Mouse (Mus musculus) neural tube, embryonic 13.5 days (tissue): ENCODE results near the gene Tbx15. TPM values are rescaled to one million over a fixed set of nuclear protein-coding genes. Genes with fewer than 3 reads are reported as not detected.

Experiments
- ATAC-seq: fragments of 200-750 bp; cut with Nextera tagmentation; 2 replicates; pipeline ENCODE4 v1.8.0; 2017; ENCODE audit warnings: low read depth, mild to moderate bottlenecking, moderate TSS enrichment, moderate library complexity
- H3K27ac ChIP-seq: fragments of 300-500 bp; sonication (generic); replicated peaks from 2 replicates; pipeline ENCODE4 v1.5.1; 2015; ENCODE audit warnings: moderate library complexity, mild to moderate bottlenecking, inconsistent platforms
- H3K27me3 ChIP-seq: fragments of 300-500 bp; sonication (generic); 2 replicates; pipeline ENCODE4 v1.6.1; 2015; ENCODE audit warnings: mild to moderate bottlenecking, inconsistent platforms
- H3K36me3 ChIP-seq: fragments of 300-500 bp; sonication (generic); 2 replicates; pipeline ENCODE4 v1.6.1; 2015; ENCODE audit warnings: mild to moderate bottlenecking, inconsistent platforms
- H3K4me1 ChIP-seq: fragments of 300-500 bp; sonication (generic); replicated peaks from 2 replicates; pipeline ENCODE4 v1.6.1; 2015; ENCODE audit warnings: inconsistent platforms
- H3K4me2 ChIP-seq: fragments of 300-500 bp; sonication (generic); 2 replicates; pipeline ENCODE4 v1.6.1; 2015; ENCODE audit warnings: inconsistent platforms, mild to moderate bottlenecking, moderate library complexity
- H3K4me3 ChIP-seq: fragments of 300-500 bp; sonication (generic); 2 replicates; pipeline ENCODE4 v1.5.1; 2015; ENCODE audit warnings: mild to moderate bottlenecking, inconsistent platforms
- H3K9ac ChIP-seq: fragments of 300-500 bp; sonication (generic); 2 replicates; pipeline ENCODE4 v1.6.1; 2015; ENCODE audit warnings: moderate library complexity, mild to moderate bottlenecking, inconsistent platforms
- H3K9me3 ChIP-seq: fragments of 300-500 bp; sonication (generic); 2 replicates; pipeline ENCODE4 v1.6.1; 2016; ENCODE audit warnings: inconsistent platforms
- WGBS: fragments of 180-500 bp; shearing (Covaris S2); methylation state at CpG from one replicate; pipeline ENCODE4 v1.1.7; 2015; 5-methylcytosine and 5-hydroxymethylcytosine counted together
- polyA plus RNA-seq: library from polyadenylated mRNA; unstranded; fragments of >200 nt; fragmentation: Nextera tagmentation; extraction: Ambion mirVana; gene quantifications from 2 replicates; pipeline ENCODE4 v1.2.1, GENCODE M21; 2015

Gene Tbx15
- polyA plus RNA-seq, 1 experiment from 2014 or later, result 0.32 TPM

- 2% methylated on average over 18 of the region's 18 CpGs for WGBS
- H3K27me3 ChIP-seq, result peaks cover 98% of the 10 kb centered on the region
Measured at GRCm38 (mm10) chr3:99261371-99261791, 21.2 kb downstream of the Tbx15 start.

GRCm38 (mm10) chr3:99261986-99262385, 21.8 kb downstream of the Tbx15 start:
- Histone ChIP-seq H3K4me1 (no peaks in the 10 kb centered on the region), H3K9me3 (no peaks in the 10 kb centered on the region), H3K27me3 (peaks cover 98% of the 10 kb centered on the region), H3K27ac (no peak overlapping the region), H3K9ac (no peak overlapping the region), H3K36me3 (no peaks in the 10 kb centered on the region), H3K4me3 (no peak overlapping the region), H3K4me2 (no peak overlapping the region)
- 3% methylated on average over 2 of the region's 2 CpGs for WGBS
- ATAC-seq, result no peak

More at GRCm38 (mm10) chr3:99261371-99261791, 21.2 kb downstream of the Tbx15 start:
- H3K4me2 ChIP-seq, result no peak overlapping the region
- H3K27ac ChIP-seq, result no peak overlapping the region
- no peaks in the 10 kb centered on the region for H3K36me3 ChIP-seq
- H3K4me1 ChIP-seq, result no peaks in the 10 kb centered on the region
- H3K4me3 ChIP-seq, result no peak overlapping the region
- H3K9ac ChIP-seq, result no peak overlapping the region
- no peak for ATAC-seq
- H3K9me3 ChIP-seq, result no peaks in the 10 kb centered on the region

DNA sequence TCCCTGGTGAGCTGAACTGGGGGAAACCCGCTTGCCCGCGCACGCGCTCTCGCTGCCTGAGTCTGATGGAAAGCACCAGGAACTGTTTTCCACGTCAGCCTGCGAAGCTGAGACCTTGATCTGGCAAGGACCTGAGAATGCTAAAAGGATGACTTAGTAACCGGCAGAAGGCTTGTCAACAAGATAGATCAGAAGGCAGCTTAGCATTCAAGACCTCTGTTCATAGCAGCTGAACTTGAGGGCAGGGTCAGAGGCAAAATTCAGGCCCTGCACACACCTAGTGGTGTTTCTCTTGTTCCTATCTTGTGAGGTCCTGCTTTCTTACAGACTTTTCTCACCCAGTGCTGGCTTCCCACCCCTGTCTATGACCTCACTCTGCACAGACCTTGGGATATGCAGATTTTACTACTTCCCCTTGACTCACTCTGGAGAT, 23.3 kb downstream of the Tbx15 start:
- H3K4me1 ChIP-seq, result no peaks in the 10 kb centered on the region
- no peaks in the 10 kb centered on the region for H3K9me3 ChIP-seq
- ATAC-seq, result no peak
- H3K9ac ChIP-seq, result no peak overlapping the region
- WGBS, result 9% methylated on average over 9 of the region's 9 CpGs
- H3K36me3 ChIP-seq, result no peaks in the 10 kb centered on the region
- H3K27me3 ChIP-seq, result peaks cover 88% of the 10 kb centered on the region
- no peak overlapping the region for H3K4me2 ChIP-seq
- no peak overlapping the region for H3K27ac ChIP-seq
- H3K4me3 ChIP-seq, result no peak overlapping the region

DNA sequence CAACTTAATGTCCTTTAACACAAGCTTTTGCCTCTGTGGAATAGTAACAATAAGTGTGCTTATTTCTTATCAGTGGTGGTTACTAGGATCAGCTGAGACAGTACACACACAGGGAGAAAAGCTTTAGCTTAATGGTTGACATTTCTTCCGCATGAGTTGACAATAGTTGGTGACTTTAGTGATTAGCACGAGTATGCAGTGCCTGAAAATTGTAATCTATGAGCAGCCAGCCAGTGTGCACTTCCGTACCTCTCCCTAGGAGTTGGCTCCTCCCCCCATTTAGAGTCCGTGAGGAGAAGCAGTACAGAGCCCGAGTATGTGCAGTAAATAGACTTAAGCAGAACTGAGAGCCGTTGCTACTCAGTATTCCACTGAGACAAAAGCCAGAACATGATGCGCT, 24.5 kb downstream of the Tbx15 start:
- Histone ChIP-seq H3K4me1 (no peaks in the 10 kb centered on the region), H3K9me3 (no peaks in the 10 kb centered on the region), H3K36me3 (no peaks in the 10 kb centered on the region), H3K9ac (no peak overlapping the region), H3K4me2 (no peak overlapping the region), H3K27me3 (peaks cover 76% of the 10 kb centered on the region), H3K27ac (no peak overlapping the region), H3K4me3 (no peak overlapping the region)
- WGBS, result 22% methylated on average over 7 of the region's 7 CpGs
- no peak; the same call in 1 of the 2 replicates for ATAC-seq

DNA sequence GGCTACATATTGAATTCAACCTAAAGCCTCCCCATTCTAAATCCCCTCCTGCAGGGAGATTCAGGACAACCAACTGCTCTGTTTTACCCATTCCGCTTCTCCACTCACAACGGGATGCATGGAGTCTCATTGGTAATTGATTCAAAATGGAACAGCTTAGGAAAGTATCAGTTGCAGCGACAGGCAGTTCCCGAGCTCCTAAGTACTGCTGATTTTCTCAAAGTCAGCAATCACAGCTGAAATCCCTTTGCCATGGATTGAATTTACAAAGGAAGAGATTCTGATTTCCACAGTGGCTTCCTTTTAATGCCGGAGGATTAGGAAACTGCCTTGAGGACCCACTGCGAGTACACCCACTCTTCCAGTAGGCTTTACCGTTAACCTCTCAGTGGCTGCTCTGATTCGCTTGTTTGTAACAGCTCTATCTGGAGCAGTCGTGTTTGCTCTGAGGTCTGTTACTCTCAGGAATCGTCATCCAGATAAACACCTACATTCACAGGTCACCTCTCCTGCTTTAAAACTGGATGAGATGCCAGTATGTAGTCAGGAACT, 26.6 kb downstream of the Tbx15 start:
- WGBS, result 61% methylated on average over 10 of the region's 10 CpGs
- no peak for ATAC-seq
- H3K36me3 ChIP-seq, result no peaks in the 10 kb centered on the region
- H3K4me2 ChIP-seq, result no peak overlapping the region
- H3K9ac ChIP-seq, result no peak overlapping the region
- no peak overlapping the region for H3K27ac ChIP-seq
- H3K9me3 ChIP-seq, result no peaks in the 10 kb centered on the region
- H3K4me1 ChIP-seq, result no peaks in the 10 kb centered on the region
- no peak overlapping the region for H3K4me3 ChIP-seq
- peaks cover 56% of the 10 kb centered on the region for H3K27me3 ChIP-seq

GRCm38 (mm10) chr3:99277973-99278580, 37.9 kb downstream of the Tbx15 start:
- H3K4me1 ChIP-seq, result no peaks in the 10 kb centered on the region
- H3K36me3 ChIP-seq, result no peaks in the 10 kb centered on the region
- 45% methylated on average over 12 of the region's 12 CpGs for WGBS
- no peak overlapping the region for H3K27ac ChIP-seq
- H3K9ac ChIP-seq, result no peak overlapping the region
- H3K9me3 ChIP-seq, result no peaks in the 10 kb centered on the region
- no peak overlapping the region for H3K4me3 ChIP-seq
- H3K27me3 ChIP-seq, result no peaks in the 10 kb centered on the region
- no peak for ATAC-seq
- no peak overlapping the region for H3K4me2 ChIP-seq

DNA sequence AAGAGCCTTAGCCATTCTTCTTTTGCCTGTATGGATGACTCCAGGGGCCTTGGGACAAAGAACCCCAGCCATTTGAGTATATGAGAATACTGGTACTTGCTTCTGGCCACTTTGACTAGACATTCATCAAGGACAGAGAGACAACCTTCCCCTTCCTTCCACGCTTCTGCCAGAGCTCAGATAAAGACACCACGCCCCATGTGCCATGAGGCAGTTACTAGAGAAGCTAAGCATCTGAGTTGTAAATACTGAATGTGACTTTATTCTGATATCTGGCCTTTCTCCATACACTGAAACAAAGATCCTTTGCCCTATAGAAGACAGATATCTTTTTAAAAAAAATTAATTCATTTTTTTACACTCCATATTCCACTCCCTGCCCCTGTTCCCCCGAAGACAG, 39.5 kb downstream of the Tbx15 start:
- Histone ChIP-seq H3K36me3 (no peaks in the 10 kb centered on the region), H3K27ac (no peak overlapping the region), H3K4me1 (no peaks in the 10 kb centered on the region), H3K4me3 (no peak overlapping the region), H3K9ac (no peak overlapping the region), H3K9me3 (no peaks in the 10 kb centered on the region), H3K27me3 (no peaks in the 10 kb centered on the region), H3K4me2 (no peak overlapping the region)
- ATAC-seq, result no peak
- WGBS, result 85% methylated on average over 3 of the region's 3 CpGs

DNA sequence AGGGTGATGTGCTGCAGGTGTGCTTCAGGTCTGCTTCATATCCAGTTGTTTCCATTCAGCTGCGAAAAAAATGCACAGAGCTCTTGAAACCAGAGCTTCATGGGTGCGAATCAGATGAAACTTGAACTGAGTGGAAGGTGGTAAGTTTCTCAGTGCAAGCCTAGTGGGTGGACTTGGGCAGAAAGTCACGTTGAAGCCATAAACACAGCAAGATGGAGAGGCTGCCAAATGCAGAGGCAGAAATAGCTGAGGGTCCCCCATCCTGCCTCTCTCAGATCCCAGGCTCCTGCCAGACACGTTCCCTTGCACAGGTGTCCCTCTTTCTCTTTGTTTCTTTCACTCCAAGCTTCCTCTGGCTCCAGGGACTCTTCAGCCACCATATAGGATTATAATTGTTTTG, 41.3 kb downstream of the Tbx15 start:
- 68% methylated on average over 4 of the region's 4 CpGs for WGBS
- no peak overlapping the region for H3K27ac ChIP-seq
- no peak for ATAC-seq

DNA sequence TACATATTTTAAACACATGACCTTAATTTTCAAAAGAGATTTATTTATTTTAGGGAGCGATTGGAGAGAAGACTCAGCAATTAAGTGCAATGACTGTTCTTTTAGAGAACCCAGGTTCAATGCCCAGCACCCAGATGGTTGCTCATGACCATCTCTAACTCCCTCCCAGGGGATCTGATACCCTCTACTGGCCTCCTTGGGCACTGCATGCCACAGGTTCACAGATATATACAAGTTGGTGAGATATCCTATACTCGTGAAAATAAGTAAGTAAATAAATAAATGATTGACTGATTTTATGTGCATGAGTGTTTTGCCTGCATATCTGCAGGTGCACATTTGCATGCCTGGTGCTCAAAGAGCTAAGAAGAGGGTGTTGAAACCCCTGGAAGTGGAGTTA, 48.1 kb downstream of the Tbx15 start:
- Histone ChIP-seq H3K4me2 (no peak overlapping the region), H3K27ac (no peak overlapping the region), H3K4me3 (no peak overlapping the region), H3K4me1 (no peaks in the 10 kb centered on the region; the same call in 1 of the 2 replicates), H3K36me3 (no peaks in the 10 kb centered on the region), H3K9me3 (no peaks in the 10 kb centered on the region), H3K9ac (no peak overlapping the region), H3K27me3 (no peaks in the 10 kb centered on the region)
- ATAC-seq, result no peak
- 57% methylated on average over 2 of the region's 2 CpGs for WGBS

More for the DNA sequence above, 41.3 kb downstream of the Tbx15 start:
- Histone ChIP-seq H3K36me3 (no peaks in the 10 kb centered on the region), H3K27me3 (no peaks in the 10 kb centered on the region), H3K4me3 (no peak overlapping the region), H3K9ac (no peak overlapping the region), H3K4me1 (no peaks in the 10 kb centered on the region), H3K4me2 (no peak overlapping the region), H3K9me3 (no peaks in the 10 kb centered on the region)

- ATAC-seq, result peak; percentile 77
- no peak overlapping the region for H3K9ac ChIP-seq
- WGBS, result 28% methylated on average over 6 of the region's 6 CpGs
Measured at GRCm38 (mm10) chr3:99290064-99290702, 50.0 kb downstream of the Tbx15 start.

GRCm38 (mm10) chr3:99290878-99291277, 50.7 kb downstream of the Tbx15 start:
- Histone ChIP-seq H3K9me3 (no peaks in the 10 kb centered on the region), H3K4me1 (no peaks in the 10 kb centered on the region; the same call in 1 of the 2 replicates), H3K27me3 (no peaks in the 10 kb centered on the region), H3K4me2 (no peak overlapping the region), H3K36me3 (no peaks in the 10 kb centered on the region), H3K4me3 (no peak overlapping the region), H3K27ac (no peak overlapping the region), H3K9ac (no peak overlapping the region)
- 86% methylated on average over 2 of the region's 2 CpGs for WGBS
- no peak for ATAC-seq

More at GRCm38 (mm10) chr3:99290064-99290702, 50.0 kb downstream of the Tbx15 start:
- H3K4me1 ChIP-seq, result no peaks in the 10 kb centered on the region; the same call in 1 of the 2 replicates
- no peaks in the 10 kb centered on the region for H3K9me3 ChIP-seq
- H3K4me2 ChIP-seq, result no peak overlapping the region
- H3K4me3 ChIP-seq, result no peak overlapping the region
- no peaks in the 10 kb centered on the region for H3K36me3 ChIP-seq
- no peak overlapping the region for H3K27ac ChIP-seq
- no peaks in the 10 kb centered on the region for H3K27me3 ChIP-seq

DNA sequence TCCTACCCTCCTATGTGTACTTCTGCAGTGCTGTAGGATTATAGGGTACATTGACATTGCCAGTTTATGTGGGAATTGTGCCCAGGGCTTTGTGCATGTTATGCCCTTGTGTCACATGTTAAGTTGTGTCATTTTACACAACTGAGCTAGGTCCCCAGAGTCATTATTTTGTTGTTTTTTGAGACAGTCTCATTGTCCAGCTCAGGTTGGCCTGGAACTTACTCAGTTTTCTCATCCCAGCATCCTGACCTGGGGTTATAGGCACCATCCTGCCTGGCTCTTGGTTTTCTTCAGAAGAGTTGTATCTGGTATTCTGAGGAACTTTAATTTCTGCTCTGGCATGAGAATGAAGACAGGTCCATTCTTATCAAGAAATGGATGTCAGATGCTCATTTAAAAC, 51.2 kb downstream of the Tbx15 start:
- Histone ChIP-seq H3K4me1 (no peaks in the 10 kb centered on the region; the same call in 1 of the 2 replicates), H3K9me3 (no peaks in the 10 kb centered on the region), H3K36me3 (no peaks in the 10 kb centered on the region), H3K27ac (no peak overlapping the region), H3K9ac (no peak overlapping the region), H3K4me2 (no peak overlapping the region), H3K27me3 (no peaks in the 10 kb centered on the region), H3K4me3 (no peak overlapping the region)
- no peak for ATAC-seq
